In genomic region chr14:122035860-122036259, GRCm38 (mm10) we compare ENCODE assay signal across 26 mouse cellular contexts. TPM values are rescaled to one million over a fixed set of nuclear protein-coding genes. Genes with fewer than 3 reads are reported as not detected.
DNase-seq lines count a peak whose midpoint lies in the region; ATAC-seq and TF ChIP-seq lines count a peak whose summit lies in the region.
"Had no signal": no experiment of that assay in that cellular context is flagged by ENCODE, and none has a peak within 500 bp of the region (broad histone marks: within the 10 kb centered on the region; RNA-seq: fewer than 3 reads in every experiment).

No protein-coding gene starts in this region.

- H3K4me3 ChIP-seq in MEL (ENCODE audit: control insufficient read depth in 1 of 2, insufficient read depth in 1 of 2, low read depth in 2 of 2, low read length in 2 of 2): no peak overlapping the region
- H3K4me3 ChIP-seq in forebrain, embryonic 12.5 days (replicated peaks): no peak overlapping the region
- H3K4me3 ChIP-seq: embryonic facial prominence, embryonic 13.5 days; forebrain, embryonic 15.5 days; hindbrain, embryonic 10.5 days; limb, embryonic 10.5 days; liver, embryonic 12.5 days had no signal

- DNase-seq in CD4-positive helper T cell, adult 2 months (ENCODE audit: low read depth, low spot score): peak; percentile 73
- DNase-seq in MEL (ENCODE audit: low read depth, low spot score): peak; percentile 78
- no peak for DNase-seq in layer of hippocampus, adult 11-12 months (ENCODE audit: low spot score)
- no peak for DNase-seq in urinary bladder, postnatal 14 days (ENCODE audit: low spot score)
- DNase-seq: cerebellum, adult 8-10 months; gastrocnemius, postnatal 25 days; kidney, postnatal 36 days; lung, adult 2 months; lung, postnatal 36 days; midbrain, embryonic 14.5 days; retina, postnatal 1 day; right cerebral cortex, postnatal 4 days; thymus, postnatal 36 days had no signal

- no peaks in the 10 kb centered on the region for H3K79me2 ChIP-seq in MEL (ENCODE audit: control insufficient read depth, insufficient read depth, low read length, poor library complexity)

- H3K4me1 ChIP-seq in MEL (ENCODE audit: control insufficient read depth in 1 of 2, insufficient read depth in 2 of 2, low read length in 2 of 2): peaks cover 12 to 15% of the 10 kb centered on the region in 2 experiments
- no peaks in the 10 kb centered on the region for H3K4me1 ChIP-seq in forebrain, embryonic 12.5 days
- H3K4me1 ChIP-seq: embryonic facial prominence, embryonic 13.5 days; forebrain, embryonic 15.5 days; hindbrain, embryonic 10.5 days; limb, embryonic 10.5 days had no signal

- TF ChIP-seq RAD21 in MEL (IDR thresholded peaks at IDR 0.05; ENCODE audit: low read depth, low read length): no peak

- no peak for TF ChIP-seq POLR2A in MEL (IDR thresholded peaks at IDR 0.05; ENCODE audit: control insufficient read depth in 1 of 2, insufficient read depth in 1 of 2, low read depth in 1 of 2, low read length in 2 of 2, poor library complexity in 1 of 2)

- H3K27me3 ChIP-seq in MEL (ENCODE audit: control insufficient read depth in 1 of 2, insufficient read depth in 2 of 2, low read length in 2 of 2): no peaks in the 10 kb centered on the region
- no peaks in the 10 kb centered on the region for H3K27me3 ChIP-seq in forebrain, embryonic 12.5 days
- H3K27me3 ChIP-seq: embryonic facial prominence, embryonic 13.5 days; forebrain, embryonic 15.5 days; liver, embryonic 12.5 days had no signal

- H3K9ac ChIP-seq in MEL (ENCODE audit: control insufficient read depth, low read depth, low read length, poor library complexity, severe bottlenecking): no peak overlapping the region
- no peak overlapping the region for H3K9ac ChIP-seq in forebrain, embryonic 12.5 days
- H3K9ac ChIP-seq: embryonic facial prominence, embryonic 13.5 days; forebrain, embryonic 15.5 days; liver, embryonic 12.5 days had no signal

- no peak for TF ChIP-seq EP300 in MEL (IDR thresholded peaks at IDR 0.05; ENCODE audit: low read depth in 1 of 2, low read length in 2 of 2)

- H3K9me3 ChIP-seq in MEL (replicated peaks; ENCODE audit: insufficient read depth, low read length): no peaks in the 10 kb centered on the region
- no peaks in the 10 kb centered on the region for H3K9me3 ChIP-seq in forebrain, embryonic 12.5 days
- H3K9me3 ChIP-seq: embryonic facial prominence, embryonic 13.5 days; forebrain, embryonic 15.5 days; limb, embryonic 10.5 days had no signal

- peaks cover 0 to 12% of the 10 kb centered on the region in 2 experiments; a peak in 2 of 4 replicates for H3K36me3 ChIP-seq in MEL (ENCODE audit: control insufficient read depth in 1 of 2, insufficient read depth in 2 of 2, low read length in 2 of 2)
- no peaks in the 10 kb centered on the region for H3K36me3 ChIP-seq in forebrain, embryonic 12.5 days (replicated peaks)
- H3K36me3 ChIP-seq: embryonic facial prominence, embryonic 13.5 days; forebrain, embryonic 15.5 days; hindbrain, embryonic 10.5 days; limb, embryonic 10.5 days; liver, embryonic 12.5 days had no signal

- ATAC-seq in inflammation-experienced regulatory T-cells, adult 6 months: peak; percentile 99
- peak; percentile 72; the same call in 1 of the 2 replicates for ATAC-seq in neutrophil, adult 5-6 weeks (ENCODE audit: extremely low read depth, insufficient number of reproducible peaks, low FRiP score, poor library complexity, severe bottlenecking)
- no peak for ATAC-seq in forebrain, embryonic 12.5 days (ENCODE audit: low FRiP score)
- ATAC-seq: forebrain, embryonic 15.5 days; liver, embryonic 12.5 days had no signal

- 88% methylated on average over 2 of the region's 2 CpGs for WGBS in forebrain, embryonic 12.5 days

- H3K4me2 ChIP-seq in forebrain, embryonic 12.5 days: no peak overlapping the region
- H3K4me2 ChIP-seq: embryonic facial prominence, embryonic 13.5 days; forebrain, embryonic 15.5 days; liver, embryonic 12.5 days had no signal

- TF ChIP-seq CTCF in MEL (IDR thresholded peaks at IDR 0.05 in 2 of 3, conservative IDR thresholded peaks at IDR 0.05 in 1 of 3; ENCODE audit: control insufficient read depth in 1 of 3, insufficient read depth in 1 of 3, low read depth in 2 of 3, low read length in 3 of 3, poor library complexity in 1 of 3, severe bottlenecking in 1 of 3): no peak

- H3K27ac ChIP-seq in MEL (ENCODE audit: control insufficient read depth, low read depth, low read length): no peak overlapping the region
- no peak overlapping the region for H3K27ac ChIP-seq in forebrain, embryonic 12.5 days
- H3K27ac ChIP-seq: embryonic facial prominence, embryonic 13.5 days; forebrain, embryonic 15.5 days; hindbrain, embryonic 10.5 days; limb, embryonic 10.5 days; liver, embryonic 12.5 days had no signal

TF ChIP-seq in MEL, 35 proteins besides CTCF, POLR2A, EP300 and RAD21:
- TF ChIP-seq TCF12 (IDR thresholded peaks at IDR 0.05; ENCODE audit: low read depth, low read length) (no peak), ETS1 (IDR thresholded peaks at IDR 0.05; ENCODE audit: low read depth, low read length) (peak; percentile 49; the same call in 1 of the 2 replicates), TAL1 (IDR thresholded peaks at IDR 0.05; ENCODE audit: low read length) (0 out of 2 replicates have a peak, but pooled peaks have one; percentile 11), SIN3A (IDR thresholded peaks at IDR 0.05; ENCODE audit: low read length) (no peak), POLR2AphosphoS2 (IDR thresholded peaks at IDR 0.05; ENCODE audit: low read length) (no peak), UBTF (IDR thresholded peaks at IDR 0.05; ENCODE audit: borderline replicate concordance, insufficient read depth, low read depth, low read length) (no peak), CHD2 (IDR thresholded peaks at IDR 0.05; ENCODE audit: low read length) (no peak), MXI1 (IDR thresholded peaks at IDR 0.05; ENCODE audit: low read depth, low read length) (no peak), RCOR1 (IDR thresholded peaks at IDR 0.05; ENCODE audit: low read depth, low read length) (no peak)

RNA-seq across cellular contexts. Expression of gene Timm8a2, which starts 1.4 kb away (rescaled TPM):
- total RNA-seq in MEL (2012; rRNA removed): not detected in 2 replicates
- polyA plus RNA-seq in MEL (2012; ENCODE audit: insufficient read depth in 1 of 2, insufficient read length in 2 of 2, low read depth in 1 of 2, low replicate concordance in 2 of 2, missing spikeins in 1 of 2): under 1 TPM in 1 of 2 experiments, not detected in 1; 0.18 TPM
- polyA plus RNA-seq in inflammation-experienced regulatory T-cells, adult 6 months (2017; shearing (Covaris generic)): not detected
- total RNA-seq in neutrophil, adult 5-6 weeks (2017): 1.2 and 2.7 TPM in 2 replicates
- polyA plus RNA-seq in forebrain, embryonic 12.5 days (2016; fragmentation: Nextera tagmentation; extraction: Ambion mirVana): not detected in 2 replicates
- total RNA-seq: adrenal gland, adult 18-20 months; gastrocnemius, postnatal 25 days; layer of hippocampus, postnatal 10 days had no signal
- polyA plus RNA-seq: C2C12; embryonic facial prominence, embryonic 13.5 days; forebrain, embryonic 15.5 days; heart, embryonic 16.5 days; hindbrain, embryonic 10.5 days; kidney, embryonic 14.5 days; limb, embryonic 10.5 days; liver, embryonic 12.5 days; lung, adult 2 months; midbrain, embryonic 14.5 days had no signal

Comparison
In these comparisons a context has a peak if more than half of its experiments do, and no peak if none do; other contexts are left out.
1. DNase-seq: peak in CD4-positive helper T cell, adult 2 months (single experiment) and MEL (single experiment); none in layer of hippocampus, adult 11-12 months (single experiment) and urinary bladder, postnatal 14 days (single experiment).